Mouse (Mus musculus): ENCODE data around the gene Tmem42. TPM values are rescaled to one million over a fixed set of nuclear protein-coding genes. Genes with fewer than 3 reads are reported as not detected.

Gene Tmem42
- 16.5 and 19.1 TPM in 2 replicates for polyA plus RNA-seq (2012; rRNA removed)

DNA sequence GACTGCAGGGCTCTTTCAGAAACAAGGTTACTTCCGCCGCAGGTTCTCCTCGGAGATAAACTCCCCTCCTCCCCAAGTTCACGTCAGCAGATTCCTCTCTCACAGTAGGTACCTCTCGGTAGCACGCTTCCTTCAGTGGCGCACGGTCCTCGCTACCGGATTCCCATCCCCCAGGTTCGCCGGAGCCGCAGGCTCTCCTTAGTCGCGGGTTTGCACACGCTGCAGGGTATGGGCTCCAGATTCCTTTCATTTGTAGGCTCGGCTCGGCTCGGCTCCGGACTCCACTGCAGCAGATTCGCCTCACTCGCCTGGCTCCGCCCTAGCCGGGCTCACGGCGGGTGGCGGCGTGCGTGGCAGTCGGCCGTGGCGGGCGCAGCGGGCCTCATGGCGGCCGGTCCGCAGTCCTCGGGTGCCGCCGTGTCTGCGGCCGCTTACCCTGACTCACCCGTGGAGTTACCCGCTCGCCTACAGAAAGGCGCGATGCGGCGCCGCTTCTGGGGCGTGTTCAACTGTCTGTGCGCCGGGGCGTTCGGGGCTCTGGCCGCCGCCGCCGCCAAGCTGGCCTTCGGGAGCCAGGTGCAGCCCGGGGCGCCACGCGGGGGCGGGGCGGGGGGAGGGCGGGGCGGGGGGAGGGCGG, at the start of gene Tmem42:
Gene Tmem42, plus strand, starts transcription at position 332 of the 637 bp plus-strand sequence.
- peak; percentile 77 for TF ChIP-seq POLR2A (IDR thresholded peaks at IDR 0.05; ENCODE audit: borderline replicate concordance, extremely low read depth, insufficient read depth, insufficient read length, poor library complexity, severe bottlenecking)
- TF ChIP-seq CTCF (IDR thresholded peaks at IDR 0.05; ENCODE audit: borderline replicate concordance, extremely low read depth, insufficient read depth, insufficient read length) = no peak
- peak; percentile 93 for DNase-seq (ENCODE audit: low read depth)

DNA sequence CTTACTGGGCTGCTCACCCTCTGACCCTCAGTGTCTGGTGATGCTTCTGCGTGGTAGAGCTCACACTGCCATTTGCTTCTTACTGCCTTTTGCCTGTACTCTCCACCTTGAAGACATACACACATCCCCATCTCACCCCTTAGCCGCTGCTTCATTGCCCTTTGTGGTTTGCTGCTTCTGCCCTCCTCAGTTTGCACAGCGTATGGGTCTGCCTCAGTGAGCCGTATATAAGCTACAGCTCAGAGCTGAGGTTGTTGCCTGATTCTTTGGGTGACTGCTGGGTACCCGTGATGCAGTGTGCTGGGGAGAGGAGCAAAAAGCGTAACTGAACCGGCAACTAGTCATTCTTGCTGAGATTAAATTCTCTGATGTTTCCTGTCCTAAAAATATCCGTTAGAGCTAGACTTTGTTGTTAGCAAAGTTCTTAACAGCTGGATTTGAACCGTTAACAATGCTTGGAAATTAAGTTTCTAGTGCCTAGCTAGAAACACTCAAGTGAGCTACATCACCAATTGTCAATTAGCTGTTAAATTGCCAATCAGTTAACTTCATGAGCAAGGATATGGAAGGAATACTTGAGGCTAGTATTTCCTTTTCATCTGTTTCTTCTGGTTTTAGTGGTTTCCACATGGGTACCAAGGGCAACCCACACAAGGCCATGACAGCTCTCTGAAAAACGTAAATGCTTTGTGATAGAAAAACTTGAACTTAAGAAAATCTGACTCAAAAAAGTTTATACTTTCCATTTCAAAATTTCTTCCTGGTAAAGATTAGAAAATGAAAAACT, 22.5 kb upstream of the Tmem42 start:
- TF ChIP-seq POLR2A (IDR thresholded peaks at IDR 0.05; ENCODE audit: borderline replicate concordance, extremely low read depth, insufficient read depth, insufficient read length, poor library complexity, severe bottlenecking) = no peak
- TF ChIP-seq CTCF (IDR thresholded peaks at IDR 0.05; ENCODE audit: borderline replicate concordance, extremely low read depth, insufficient read depth, insufficient read length) = no peak
- no peak for DNase-seq (ENCODE audit: low read depth)

DNA sequence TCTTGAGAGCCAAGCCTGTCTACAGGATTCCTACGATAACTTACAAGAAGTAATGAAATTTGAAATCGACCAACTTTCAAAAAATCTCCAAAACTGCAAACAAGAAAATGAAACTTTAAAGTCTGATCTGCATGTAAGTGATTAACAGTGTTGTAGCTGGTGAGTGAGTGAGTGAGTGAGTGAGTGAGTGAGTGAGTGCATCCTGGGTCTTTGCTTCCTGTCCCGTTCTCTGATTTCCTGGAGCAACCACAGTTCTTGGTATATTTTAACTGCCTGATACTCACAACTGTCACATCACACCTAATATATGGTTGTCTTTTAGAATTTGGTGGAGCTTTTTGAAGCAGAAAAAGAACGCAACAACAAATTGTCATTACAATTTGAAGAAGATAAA, 21.9 kb upstream of the Tmem42 start:
- no peak for DNase-seq (ENCODE audit: low read depth)
- TF ChIP-seq CTCF (IDR thresholded peaks at IDR 0.05; ENCODE audit: borderline replicate concordance, extremely low read depth, insufficient read depth, insufficient read length) (no peak), POLR2A (IDR thresholded peaks at IDR 0.05; ENCODE audit: borderline replicate concordance, extremely low read depth, insufficient read depth, insufficient read length, poor library complexity, severe bottlenecking) (no peak)

DNA sequence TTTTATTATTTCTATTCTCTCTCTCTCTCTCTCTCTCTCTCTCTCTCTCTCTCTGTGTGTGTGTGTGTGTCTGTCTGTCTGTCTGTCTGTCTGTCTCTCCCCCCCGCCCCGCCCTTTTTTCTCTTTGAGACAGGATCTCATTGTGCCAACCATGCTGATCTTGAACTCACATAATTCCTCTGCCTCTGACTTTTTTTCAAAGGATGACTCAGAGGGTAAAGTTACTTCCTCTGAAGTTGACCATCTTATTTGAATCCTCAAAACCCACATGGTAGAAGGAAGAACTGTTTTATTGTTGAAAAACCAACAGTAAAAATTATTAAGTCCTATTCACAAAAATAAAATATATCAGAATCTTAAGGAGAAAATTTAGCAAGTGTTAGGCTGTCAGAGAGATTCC, 16.4 kb upstream of the Tmem42 start:
- no peak for DNase-seq (ENCODE audit: low read depth)
- no peak for TF ChIP-seq POLR2A (IDR thresholded peaks at IDR 0.05; ENCODE audit: borderline replicate concordance, extremely low read depth, insufficient read depth, insufficient read length, poor library complexity, severe bottlenecking)
- no peak for TF ChIP-seq CTCF (IDR thresholded peaks at IDR 0.05; ENCODE audit: borderline replicate concordance, extremely low read depth, insufficient read depth, insufficient read length)

DNA sequence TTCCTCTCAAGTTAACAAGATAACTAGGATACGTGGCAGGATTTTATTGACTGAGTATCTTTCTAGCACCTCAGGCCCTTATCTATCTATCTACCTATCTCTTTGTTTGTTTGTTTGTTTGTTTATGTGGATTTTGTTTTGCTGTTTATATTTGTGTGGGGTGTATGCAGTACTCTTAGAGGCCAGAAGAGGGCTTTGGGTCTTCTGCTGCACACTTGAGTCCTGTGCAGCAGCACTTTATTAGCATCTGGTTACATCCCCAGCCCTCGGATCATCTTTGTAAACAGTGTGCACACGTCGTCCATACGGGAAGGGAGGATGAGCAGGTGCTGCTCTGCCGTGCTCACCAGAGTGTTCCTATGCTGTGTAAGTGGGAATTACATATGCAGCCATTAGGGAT, 15.1 kb upstream of the Tmem42 start:
- DNase-seq (ENCODE audit: low read depth) = peak; percentile 13
- TF ChIP-seq CTCF (IDR thresholded peaks at IDR 0.05; ENCODE audit: borderline replicate concordance, extremely low read depth, insufficient read depth, insufficient read length) (peak; percentile 44; the same call in 1 of the 2 replicates), POLR2A (IDR thresholded peaks at IDR 0.05; ENCODE audit: borderline replicate concordance, extremely low read depth, insufficient read depth, insufficient read length, poor library complexity, severe bottlenecking) (no peak)

DNA sequence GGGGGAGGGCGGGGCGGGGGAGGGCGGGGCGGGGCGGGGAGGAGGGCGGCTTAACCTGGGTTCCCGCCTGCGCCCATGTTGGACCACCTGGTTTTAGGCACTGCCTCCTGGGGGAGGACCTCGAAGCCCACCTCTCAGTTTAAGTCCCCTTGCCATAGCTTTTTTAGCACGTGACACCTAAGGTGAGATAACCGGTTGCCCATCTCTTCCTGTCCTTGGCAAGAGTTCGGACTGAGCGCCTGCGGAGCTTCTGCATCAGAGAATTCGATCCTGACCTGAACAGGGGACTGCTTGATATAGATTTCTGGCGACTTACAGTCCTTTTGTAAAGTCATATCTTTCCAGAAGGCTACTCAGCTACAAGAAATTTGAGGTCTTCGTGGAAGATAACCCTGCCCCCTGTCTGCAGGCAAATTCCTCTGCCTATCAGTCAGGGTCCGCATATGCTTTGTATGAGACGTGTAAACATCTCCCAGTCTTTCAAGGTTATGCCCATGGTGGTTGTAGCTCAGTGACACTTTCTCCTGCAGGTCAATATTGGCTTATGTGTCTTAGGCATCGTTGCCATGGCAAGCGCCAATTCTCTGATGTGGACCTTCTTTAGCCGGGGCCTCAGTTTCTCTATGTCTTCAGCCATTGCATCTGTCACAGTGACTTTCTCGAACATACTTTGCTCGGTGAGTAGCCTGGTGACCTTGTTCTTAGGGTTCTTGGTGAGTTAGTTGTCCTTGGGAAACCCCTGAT, 682 bp downstream of the Tmem42 start:
- no peak for TF ChIP-seq POLR2A (IDR thresholded peaks at IDR 0.05; ENCODE audit: borderline replicate concordance, extremely low read depth, insufficient read depth, insufficient read length, poor library complexity, severe bottlenecking)
- TF ChIP-seq CTCF (IDR thresholded peaks at IDR 0.05; ENCODE audit: borderline replicate concordance, extremely low read depth, insufficient read depth, insufficient read length) = no peak
- DNase-seq (ENCODE audit: low read depth) = peak; percentile 53

DNA sequence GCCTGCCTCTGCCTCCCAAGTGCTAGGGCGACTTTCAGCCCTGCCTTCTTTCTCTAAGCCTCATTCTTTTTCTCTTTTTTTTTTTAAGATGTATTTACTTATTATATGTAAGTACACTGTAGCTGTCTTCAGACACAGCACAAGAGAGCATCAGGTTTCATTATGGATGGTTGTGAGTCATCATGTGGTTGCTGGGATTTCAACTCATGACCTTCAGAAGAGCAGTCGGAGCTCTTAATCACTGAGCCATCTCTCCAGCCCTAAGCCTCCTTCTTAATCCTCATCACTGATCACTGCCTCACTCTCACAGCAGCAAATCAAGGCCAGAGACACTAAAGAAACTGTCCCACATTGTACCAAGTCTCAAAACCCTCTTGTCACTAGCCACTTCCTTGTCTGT, 3.1 kb downstream of the Tmem42 start:
- no peak for DNase-seq (ENCODE audit: low read depth)
- no peak for TF ChIP-seq CTCF (IDR thresholded peaks at IDR 0.05; ENCODE audit: borderline replicate concordance, extremely low read depth, insufficient read depth, insufficient read length)
- no peak for TF ChIP-seq POLR2A (IDR thresholded peaks at IDR 0.05; ENCODE audit: borderline replicate concordance, extremely low read depth, insufficient read depth, insufficient read length, poor library complexity, severe bottlenecking)

DNA sequence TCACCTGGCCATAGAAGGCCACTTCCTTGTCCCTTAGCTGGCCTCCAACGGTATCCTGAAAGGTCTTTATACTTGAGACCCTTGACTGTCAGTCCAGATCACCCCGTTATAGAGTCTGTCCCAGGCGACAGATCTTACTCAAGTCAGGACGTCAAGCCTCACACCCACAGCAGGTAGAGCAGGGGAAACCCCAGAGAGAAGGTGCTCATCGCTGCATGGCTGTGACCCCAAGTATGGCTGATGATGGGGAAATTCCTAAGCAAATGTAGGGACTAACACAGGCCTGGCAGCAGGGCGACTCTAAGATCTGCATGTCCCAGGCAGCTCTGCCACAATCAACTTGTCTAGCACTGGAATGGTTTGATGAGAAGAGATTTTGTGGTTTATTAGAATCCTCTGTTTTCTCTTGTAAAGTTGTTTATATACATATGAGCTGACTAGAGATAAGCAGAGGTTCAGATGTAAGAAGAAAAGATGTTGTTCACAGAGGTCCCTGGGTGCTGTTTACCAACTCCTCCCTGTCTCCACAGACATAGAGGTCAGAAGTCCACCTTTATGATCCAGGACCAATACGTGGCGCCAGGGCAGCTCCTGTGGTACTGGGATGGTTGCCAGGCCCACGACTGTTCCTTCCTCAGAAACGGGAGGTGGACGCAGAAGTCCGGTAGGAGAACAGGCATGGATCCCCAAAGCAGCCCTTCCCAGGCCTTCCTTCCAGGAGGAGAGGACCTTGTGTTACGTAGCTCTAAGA, 10.5 kb downstream of the Tmem42 start:
- DNase-seq (ENCODE audit: low read depth) = no peak
- TF ChIP-seq POLR2A (IDR thresholded peaks at IDR 0.05; ENCODE audit: borderline replicate concordance, extremely low read depth, insufficient read depth, insufficient read length, poor library complexity, severe bottlenecking) = no peak
- no peak for TF ChIP-seq CTCF (IDR thresholded peaks at IDR 0.05; ENCODE audit: borderline replicate concordance, extremely low read depth, insufficient read depth, insufficient read length)

DNA sequence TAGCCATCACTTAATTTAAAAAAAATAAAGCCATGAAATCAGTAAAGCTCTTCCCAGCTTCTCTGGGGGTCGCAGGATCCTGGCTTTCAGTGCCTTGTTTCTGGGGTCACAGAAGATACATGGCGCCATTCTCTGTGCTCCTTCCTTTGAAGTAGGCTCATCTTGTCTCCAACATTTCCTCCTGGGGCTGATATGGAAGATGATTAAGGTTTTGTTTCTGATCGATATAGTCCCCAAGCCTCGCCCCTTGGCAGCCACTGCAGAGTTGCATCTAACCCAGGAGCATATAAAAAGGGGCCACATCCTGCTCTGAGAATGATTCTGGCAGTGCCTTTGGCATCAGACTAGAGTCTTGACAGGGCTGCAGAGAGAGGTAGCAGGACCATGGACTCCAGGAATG, 13.3 kb downstream of the Tmem42 start, which contains the start of gene Tgm4:
Gene Tgm4, plus strand, starts transcription at position 301 of the 400 bp plus-strand sequence.
- DNase-seq (ENCODE audit: low read depth) = no peak
- TF ChIP-seq CTCF (IDR thresholded peaks at IDR 0.05; ENCODE audit: borderline replicate concordance, extremely low read depth, insufficient read depth, insufficient read length) (no peak), POLR2A (IDR thresholded peaks at IDR 0.05; ENCODE audit: borderline replicate concordance, extremely low read depth, insufficient read depth, insufficient read length, poor library complexity, severe bottlenecking) (no peak)

DNA sequence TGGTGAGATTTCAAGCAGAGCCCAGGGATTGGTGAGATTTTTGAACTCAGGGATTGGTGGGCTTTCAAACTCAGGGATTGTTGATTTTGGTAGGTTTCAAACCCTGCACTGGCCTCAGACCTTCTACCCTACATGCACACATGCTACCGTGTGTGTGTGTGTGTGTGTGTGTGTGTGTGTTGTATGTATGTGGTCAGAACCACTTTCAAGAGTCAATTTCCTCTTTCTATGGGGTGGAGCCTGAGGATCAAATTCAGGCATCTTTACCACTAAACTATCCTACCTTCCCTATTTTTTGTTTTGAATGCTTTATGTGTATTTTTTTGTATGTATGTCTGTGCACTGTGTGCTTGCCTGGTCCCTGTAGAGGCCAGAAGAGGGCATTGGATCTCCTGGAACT, 26.5 kb downstream of the Tmem42 start:
- no peak for DNase-seq (ENCODE audit: low read depth)
- TF ChIP-seq POLR2A (IDR thresholded peaks at IDR 0.05; ENCODE audit: borderline replicate concordance, extremely low read depth, insufficient read depth, insufficient read length, poor library complexity, severe bottlenecking) (no peak), CTCF (IDR thresholded peaks at IDR 0.05; ENCODE audit: borderline replicate concordance, extremely low read depth, insufficient read depth, insufficient read length) (no peak)

Measured in brain, embryonic 14.5 days (tissue).